Mouse (Mus musculus): ENCODE results near the gene Kcnmb2. TPM values are rescaled to one million over a fixed set of nuclear protein-coding genes. Genes with fewer than 3 reads are reported as not detected.

Gene Kcnmb2
- not detected for polyA plus RNA-seq (2017; shearing (Covaris generic))

DNA sequence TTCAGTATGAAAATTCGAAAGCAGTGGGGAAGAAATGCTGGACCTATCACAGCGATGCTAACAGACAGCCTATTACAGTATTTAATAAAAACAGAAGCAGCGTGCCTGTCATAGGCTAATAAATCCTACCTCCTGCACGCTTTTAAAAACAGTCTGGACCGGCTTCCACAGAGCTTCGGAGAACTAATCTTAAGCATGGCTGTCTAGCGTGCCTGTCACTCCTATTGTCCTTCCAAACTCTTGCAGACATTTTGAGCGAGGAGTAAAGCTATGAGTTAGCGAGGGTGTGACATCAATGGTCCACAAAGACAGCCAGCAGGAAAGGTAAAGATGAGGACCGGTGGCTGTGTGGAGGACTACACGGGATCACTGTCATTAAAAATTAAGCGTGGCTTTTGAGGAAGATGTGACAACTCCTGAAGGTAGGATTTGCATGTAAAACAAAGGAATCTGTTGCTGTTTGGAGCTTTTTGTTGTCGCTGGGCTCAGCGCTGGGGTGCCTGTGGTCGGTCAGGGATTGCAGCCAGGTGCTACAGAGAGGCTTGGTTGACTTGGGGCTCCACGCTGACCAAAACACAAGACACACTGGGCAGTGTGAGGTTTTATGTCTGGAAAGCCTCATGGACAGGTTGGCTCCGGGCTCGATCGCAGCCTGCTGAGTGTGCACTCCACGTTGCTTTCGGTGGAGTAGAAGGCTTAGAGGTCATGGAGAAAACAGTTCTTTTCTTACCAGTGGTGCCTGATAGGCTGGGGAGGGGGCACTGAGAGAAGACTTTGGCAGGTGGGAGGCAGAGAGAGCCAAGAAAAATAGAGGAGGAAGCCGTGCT is at the start of gene Kcnmb2:
TSS of gene Kcnmb2 (plus strand) at position 4 of the 827 bp plus-strand sequence.

All from CD4-positive, CD25-positive, alpha-beta regulatory T cell, adult 9 weeks (primary cell).